Mouse (Mus musculus): ENCODE data around the gene Tmem115. TPM values are rescaled to one million over a fixed set of nuclear protein-coding genes. Genes with fewer than 3 reads are reported as not detected.
A peak's percentile ranks its signal among the peaks of the same experiment; 100 is the strongest.

Gene Tmem115
- polyA plus RNA-seq, 1 experiment from 2014 or later = 41.3 TPM

- Histone ChIP-seq H3K9ac (replicated peaks) (peak overlapping the region; percentile 1; the same call in 1 of the 2 replicates), H3K4me3 (replicated peaks) (no peak overlapping the region), H3K4me2 (replicated peaks) (no peak overlapping the region), H3K27ac (no peak overlapping the region), H3K9me3 (no peaks in the 10 kb centered on the region), H3K36me3 (peaks cover 22% of the 10 kb centered on the region), H3K27me3 (no peaks in the 10 kb centered on the region), H3K4me1 (replicated peaks) (peaks cover 50% of the 10 kb centered on the region)
- WGBS = 94% methylated on average over 14 of the region's 14 CpGs
- ATAC-seq = no peak
Measured at GRCm38 (mm10) chr9:107579023-107579900, 45.5 kb downstream of the Tmem115 start.

GRCm38 (mm10) chr9:107580501-107581317 lies 47.0 kb downstream of the Tmem115 start, which contains the start of gene Hyal3:
Hyal3 (plus strand) TSS chr9:107580818.
- peak within 1 kb of the TSS; percentile 78 for H3K9ac ChIP-seq (replicated peaks)
- no peaks in the 10 kb centered on the region for H3K27me3 ChIP-seq
- H3K36me3 ChIP-seq = peaks cover 17% of the 10 kb centered on the region
- H3K4me3 ChIP-seq (replicated peaks) = peak within 1 kb of the TSS; percentile 60
- peaks cover 50% of the 10 kb centered on the region for H3K4me1 ChIP-seq (replicated peaks)
- H3K9me3 ChIP-seq = no peaks in the 10 kb centered on the region
- peak; percentile 82 for ATAC-seq
- WGBS = under 1% methylated on average over 32 of the region's 32 CpGs
- H3K27ac ChIP-seq = peak within 1 kb of the TSS; percentile 80
- peak within 1 kb of the TSS; percentile 97 for H3K4me2 ChIP-seq (replicated peaks)

GRCm38 (mm10) chr9:107581584-107581983 lies 47.8 kb downstream of the Tmem115 start:
- Histone ChIP-seq H3K9me3 (no peaks in the 10 kb centered on the region), H3K4me2 (replicated peaks) (peak overlapping the region; percentile 97), H3K27me3 (no peaks in the 10 kb centered on the region), H3K4me3 (replicated peaks) (peak overlapping the region; percentile 60), H3K27ac (no peak overlapping the region), H3K4me1 (replicated peaks) (peaks cover 48% of the 10 kb centered on the region), H3K36me3 (peaks cover 17% of the 10 kb centered on the region), H3K9ac (replicated peaks) (peak overlapping the region; percentile 78)
- WGBS = 84% methylated on average over 4 of the region's 4 CpGs
- ATAC-seq = no peak

- peaks cover 17% of the 10 kb centered on the region for H3K36me3 ChIP-seq
- H3K4me2 ChIP-seq (replicated peaks) = 0 out of 2 replicates have a peak overlapping the region, but pooled peaks have one; percentile 0
- H3K27ac ChIP-seq = no peak overlapping the region
- H3K27me3 ChIP-seq = no peaks in the 10 kb centered on the region
- peaks cover 41% of the 10 kb centered on the region for H3K4me1 ChIP-seq (replicated peaks)
- ATAC-seq = no peak
- 0 out of 2 replicates have a peak overlapping the region, but pooled peaks have one; percentile 32 for H3K9ac ChIP-seq (replicated peaks)
- H3K9me3 ChIP-seq = no peaks in the 10 kb centered on the region
- H3K4me3 ChIP-seq (replicated peaks) = no peak overlapping the region
- 91% methylated on average over 7 of the region's 7 CpGs for WGBS
Measured at GRCm38 (mm10) chr9:107582509-107583062, 48.8 kb downstream of the Tmem115 start.

GRCm38 (mm10) chr9:107583174-107583573 lies 49.4 kb downstream of the Tmem115 start:
- Histone ChIP-seq H3K9ac (replicated peaks) (no peak overlapping the region), H3K9me3 (no peaks in the 10 kb centered on the region), H3K27ac (no peak overlapping the region), H3K4me2 (replicated peaks) (no peak overlapping the region), H3K36me3 (peaks cover 17% of the 10 kb centered on the region), H3K4me3 (replicated peaks) (no peak overlapping the region), H3K27me3 (no peaks in the 10 kb centered on the region), H3K4me1 (replicated peaks) (peaks cover 41% of the 10 kb centered on the region)
- 92% methylated on average over 14 of the region's 14 CpGs for WGBS
- ATAC-seq = no peak

- no peak for ATAC-seq
- Histone ChIP-seq H3K9ac (replicated peaks) (no peak overlapping the region), H3K4me2 (replicated peaks) (no peak overlapping the region), H3K27ac (no peak overlapping the region), H3K27me3 (no peaks in the 10 kb centered on the region), H3K36me3 (peaks cover 35% of the 10 kb centered on the region), H3K9me3 (no peaks in the 10 kb centered on the region), H3K4me3 (replicated peaks) (no peak overlapping the region), H3K4me1 (replicated peaks) (peaks cover 24% of the 10 kb centered on the region)
- 92% methylated on average over 5 of the region's 5 CpGs for WGBS
Measured at GRCm38 (mm10) chr9:107586504-107586903, 52.8 kb downstream of the Tmem115 start.

- H3K4me1 ChIP-seq (replicated peaks) = peaks cover 17% of the 10 kb centered on the region
- peaks cover 40% of the 10 kb centered on the region for H3K36me3 ChIP-seq
- H3K4me2 ChIP-seq (replicated peaks) = peak within 1 kb of the TSS; percentile 82
- peak within 1 kb of the TSS; percentile 30; the same call in 1 of the 2 replicates for H3K27ac ChIP-seq
- 14% methylated on average over 46 of the region's 46 CpGs for WGBS
- no peaks in the 10 kb centered on the region for H3K27me3 ChIP-seq
- H3K4me3 ChIP-seq (replicated peaks) = peak within 1 kb of the TSS; percentile 78
- no peaks in the 10 kb centered on the region for H3K9me3 ChIP-seq
- peak within 1 kb of the TSS; percentile 65 for H3K9ac ChIP-seq (replicated peaks)
- peak; percentile 99 for ATAC-seq
Measured at GRCm38 (mm10) chr9:107586974-107587832, 53.5 kb downstream of the Tmem115 start, which contains the start of gene Ifrd2. Ifrd2 (plus strand) TSS chr9:107587642.

- peaks cover 42% of the 10 kb centered on the region for H3K36me3 ChIP-seq
- peak overlapping the region; percentile 30; the same call in 1 of the 2 replicates for H3K27ac ChIP-seq
- ATAC-seq = no peak
- H3K4me1 ChIP-seq (replicated peaks) = peaks cover 16% of the 10 kb centered on the region
- WGBS = 7% methylated on average over 33 of the region's 33 CpGs
- H3K27me3 ChIP-seq = no peaks in the 10 kb centered on the region
- H3K4me2 ChIP-seq (replicated peaks) = peak overlapping the region; percentile 82
- peak overlapping the region; percentile 65 for H3K9ac ChIP-seq (replicated peaks)
- H3K9me3 ChIP-seq = no peaks in the 10 kb centered on the region
- H3K4me3 ChIP-seq (replicated peaks) = peak overlapping the region; percentile 78
Measured at GRCm38 (mm10) chr9:107587833-107588639, 54.3 kb downstream of the Tmem115 start.
